Mouse (Mus musculus): ENCODE data around the gene Qsox1.

Gene Qsox1

DNA sequence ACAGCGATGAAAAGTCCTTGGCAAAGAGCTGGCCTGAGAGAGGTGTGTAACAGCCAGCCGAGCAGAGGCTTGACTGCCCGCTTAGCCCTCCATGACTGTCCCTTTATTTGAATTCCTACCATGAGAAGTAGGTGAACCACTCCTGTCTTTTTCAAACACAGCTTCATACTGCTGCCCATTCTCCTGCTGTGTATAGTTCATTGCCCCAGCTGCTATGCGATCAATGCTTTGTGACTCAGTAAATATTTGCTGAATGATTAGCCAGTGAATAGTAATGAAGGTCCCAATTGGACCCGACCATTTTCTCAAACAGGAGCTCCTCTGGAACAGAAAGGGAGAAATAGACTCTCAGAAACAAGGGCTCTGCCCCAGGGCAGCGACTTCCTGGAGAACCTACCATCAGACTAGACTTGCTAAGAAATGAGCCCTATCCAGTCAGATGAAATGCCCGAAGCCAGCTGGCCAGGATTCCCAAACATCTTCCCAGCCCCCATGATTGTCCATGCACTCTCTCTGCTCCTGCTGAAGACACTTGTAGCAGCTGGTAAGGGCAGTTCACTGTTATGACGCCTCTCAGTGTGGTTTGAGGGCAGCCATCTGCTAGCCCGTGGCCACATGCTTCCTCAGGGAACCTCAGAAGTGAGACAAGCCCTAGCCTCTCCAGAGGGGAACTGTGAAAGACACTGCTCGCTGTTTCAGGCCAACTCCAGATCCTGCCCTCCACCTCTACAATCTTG, 2.8 kb downstream of the Qsox1 start:
- H3K27me3 ChIP-seq (ENCODE audit: insufficient read depth, low read length) = peaks cover 36% of the 10 kb centered on the region
- H3K4me1 ChIP-seq (replicated peaks; ENCODE audit: low read depth, low read length) = peaks cover 14% of the 10 kb centered on the region
- no peak overlapping the region for H3K4me3 ChIP-seq (replicated peaks; ENCODE audit: low read length)
- TF ChIP-seq POU5F1 (IDR thresholded peaks at IDR 0.05; ENCODE audit: borderline replicate concordance, low read length) (no peak), CTCF (conservative IDR thresholded peaks at IDR 0.05; ENCODE audit: low read length) (no peak), NANOG (IDR thresholded peaks at IDR 0.05; ENCODE audit: borderline replicate concordance, low read length) (no peak)
- H3K9me3 ChIP-seq (ENCODE audit: low read length) = no peaks in the 10 kb centered on the region
- no peaks in the 10 kb centered on the region for H3K36me3 ChIP-seq (ENCODE audit: insufficient read depth, low read length)

DNA sequence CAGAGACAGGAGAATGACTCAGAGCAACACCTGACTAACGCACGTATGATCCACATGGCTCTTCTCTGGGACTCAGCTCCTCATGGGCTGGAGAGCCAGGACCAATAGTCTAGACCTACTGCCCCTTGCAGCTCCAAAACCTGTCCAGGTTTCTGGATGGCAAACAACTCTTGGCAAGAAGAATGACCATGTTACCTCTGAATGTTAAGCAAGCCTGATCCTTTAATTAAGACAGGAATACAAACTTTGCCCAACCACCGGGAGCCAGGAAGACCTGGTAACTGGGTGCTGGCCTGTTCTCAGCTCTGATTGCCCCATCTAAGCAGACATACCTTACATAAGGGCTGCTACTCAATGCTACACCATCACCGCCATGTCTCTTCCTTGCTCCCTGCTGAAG, 4.4 kb downstream of the Qsox1 start:
- Histone ChIP-seq H3K27me3 (ENCODE audit: insufficient read depth, low read length) (peaks cover 27% of the 10 kb centered on the region), H3K9me3 (ENCODE audit: low read length) (no peaks in the 10 kb centered on the region), H3K4me1 (replicated peaks; ENCODE audit: low read depth, low read length) (peaks cover 10% of the 10 kb centered on the region), H3K36me3 (ENCODE audit: insufficient read depth, low read length) (no peaks in the 10 kb centered on the region), H3K4me3 (replicated peaks; ENCODE audit: low read length) (peak overlapping the region; percentile 41; the same call in 1 of the 2 replicates)
- no peak for TF ChIP-seq NANOG (IDR thresholded peaks at IDR 0.05; ENCODE audit: borderline replicate concordance, low read length)
- TF ChIP-seq CTCF (conservative IDR thresholded peaks at IDR 0.05; ENCODE audit: low read length) = no peak

DNA sequence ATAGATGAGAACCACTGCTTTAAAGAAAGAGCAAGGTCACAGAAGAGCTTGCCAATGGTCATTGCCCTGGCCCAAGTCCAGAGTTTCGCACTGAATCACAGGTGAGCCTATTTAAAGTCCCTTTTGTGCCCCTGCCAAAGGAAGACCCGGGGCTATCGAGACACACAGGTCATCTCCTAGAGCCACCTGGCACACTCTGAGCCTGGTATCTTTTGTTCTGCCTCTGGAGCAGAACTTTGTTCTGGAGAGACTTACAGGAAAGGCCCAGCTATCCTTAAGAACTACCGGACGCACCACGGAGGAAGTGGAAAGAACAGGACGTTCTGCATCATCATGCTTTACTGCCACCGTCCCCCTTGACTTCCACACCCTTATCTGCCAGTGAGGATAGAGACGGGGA, 7.1 kb downstream of the Qsox1 start:
- Histone ChIP-seq H3K36me3 (ENCODE audit: insufficient read depth, low read length) (no peaks in the 10 kb centered on the region), H3K4me1 (replicated peaks; ENCODE audit: low read depth, low read length) (no peaks in the 10 kb centered on the region), H3K9me3 (ENCODE audit: low read length) (no peaks in the 10 kb centered on the region), H3K27me3 (ENCODE audit: insufficient read depth, low read length) (peaks cover 10% of the 10 kb centered on the region), H3K4me3 (replicated peaks; ENCODE audit: low read length) (no peak overlapping the region)
- TF ChIP-seq CTCF (conservative IDR thresholded peaks at IDR 0.05; ENCODE audit: low read length) (no peak), NANOG (IDR thresholded peaks at IDR 0.05; ENCODE audit: borderline replicate concordance, low read length) (no peak), POU5F1 (IDR thresholded peaks at IDR 0.05; ENCODE audit: borderline replicate concordance, low read length) (no peak)

DNA sequence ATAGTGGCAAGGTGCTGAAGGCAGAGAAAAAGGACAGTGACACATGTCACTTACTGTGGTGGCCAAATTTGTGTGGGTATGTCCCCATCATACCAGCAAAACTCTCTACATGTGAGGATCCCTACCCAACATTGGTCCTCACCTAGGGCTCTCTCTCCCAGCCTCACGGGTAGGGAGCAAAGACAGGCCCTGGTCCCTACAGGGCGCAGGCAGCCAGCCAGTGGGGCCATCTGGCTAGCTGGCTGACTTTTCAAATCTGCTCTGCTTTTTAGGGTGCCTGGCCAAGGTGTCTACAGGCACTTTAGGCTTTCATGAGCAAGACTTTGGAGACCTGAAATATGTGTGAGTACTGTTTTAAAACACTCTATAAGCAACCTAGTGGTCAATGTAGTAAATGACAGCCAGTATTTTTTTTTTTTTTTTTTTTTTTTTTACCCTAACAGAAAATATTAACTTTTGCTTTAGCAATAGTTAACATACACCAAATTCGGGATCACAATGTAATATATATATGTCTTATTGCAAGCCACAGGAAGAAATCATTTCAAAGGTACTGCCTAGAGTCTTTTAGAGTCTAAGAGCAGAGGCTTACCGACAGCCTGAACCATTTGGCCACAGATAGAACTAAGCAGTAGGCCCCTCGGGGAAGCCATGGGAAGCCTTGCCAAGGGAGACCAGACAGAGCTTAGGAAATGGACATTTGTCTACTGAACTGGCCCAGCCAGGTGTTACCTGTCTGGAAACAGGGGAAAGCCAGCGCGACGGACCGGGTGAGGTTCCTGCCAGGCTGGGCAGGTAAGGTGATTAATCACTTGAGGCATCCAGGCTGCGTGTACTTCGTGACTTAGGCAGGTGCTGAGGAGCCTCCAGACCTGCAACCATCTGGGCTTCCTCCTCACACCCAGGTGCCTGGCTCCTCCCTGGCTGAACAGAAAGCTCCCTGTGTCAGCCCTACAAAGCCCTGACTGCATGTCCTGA, 11.4 kb downstream of the Qsox1 start:
- no peaks in the 10 kb centered on the region for H3K36me3 ChIP-seq (ENCODE audit: insufficient read depth, low read length)
- no peak overlapping the region for H3K4me3 ChIP-seq (replicated peaks; ENCODE audit: low read length)
- no peaks in the 10 kb centered on the region for H3K9me3 ChIP-seq (ENCODE audit: low read length)
- TF ChIP-seq POU5F1 (IDR thresholded peaks at IDR 0.05; ENCODE audit: borderline replicate concordance, low read length) = no peak
- TF ChIP-seq NANOG (IDR thresholded peaks at IDR 0.05; ENCODE audit: borderline replicate concordance, low read length) = no peak
- TF ChIP-seq CTCF (conservative IDR thresholded peaks at IDR 0.05; ENCODE audit: low read length) = no peak
- H3K27me3 ChIP-seq (ENCODE audit: insufficient read depth, low read length) = no peaks in the 10 kb centered on the region
- H3K4me1 ChIP-seq (replicated peaks; ENCODE audit: low read depth, low read length) = peaks cover 4% of the 10 kb centered on the region; the same call in 1 of the 2 replicates

DNA sequence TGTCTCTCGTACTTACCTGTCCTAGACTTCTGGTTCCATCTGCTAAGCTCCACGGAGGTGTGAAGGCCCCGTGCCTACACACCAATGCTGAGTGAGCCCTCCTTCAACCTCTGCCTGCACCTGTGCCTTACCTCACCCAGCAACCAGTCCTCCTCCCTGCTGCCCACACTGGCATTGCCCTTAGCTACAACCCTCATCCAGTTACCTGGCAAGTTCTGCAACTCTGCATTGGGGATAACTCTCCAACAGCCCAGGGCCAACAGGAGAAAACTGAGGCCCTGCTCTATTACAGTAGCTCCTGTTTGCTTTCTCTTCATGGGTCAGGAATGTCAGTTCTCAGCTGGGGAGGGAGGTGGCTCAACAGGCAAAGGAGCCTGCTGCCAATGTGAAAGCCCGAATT, 14.7 kb downstream of the Qsox1 start:
- TF ChIP-seq CTCF (conservative IDR thresholded peaks at IDR 0.05; ENCODE audit: low read length) (no peak), POU5F1 (IDR thresholded peaks at IDR 0.05; ENCODE audit: borderline replicate concordance, low read length) (no peak), NANOG (IDR thresholded peaks at IDR 0.05; ENCODE audit: borderline replicate concordance, low read length) (no peak)
- Histone ChIP-seq H3K4me3 (replicated peaks; ENCODE audit: low read length) (no peak overlapping the region), H3K36me3 (ENCODE audit: insufficient read depth, low read length) (peaks cover 6% of the 10 kb centered on the region; the same call in 1 of the 2 replicates)

DNA sequence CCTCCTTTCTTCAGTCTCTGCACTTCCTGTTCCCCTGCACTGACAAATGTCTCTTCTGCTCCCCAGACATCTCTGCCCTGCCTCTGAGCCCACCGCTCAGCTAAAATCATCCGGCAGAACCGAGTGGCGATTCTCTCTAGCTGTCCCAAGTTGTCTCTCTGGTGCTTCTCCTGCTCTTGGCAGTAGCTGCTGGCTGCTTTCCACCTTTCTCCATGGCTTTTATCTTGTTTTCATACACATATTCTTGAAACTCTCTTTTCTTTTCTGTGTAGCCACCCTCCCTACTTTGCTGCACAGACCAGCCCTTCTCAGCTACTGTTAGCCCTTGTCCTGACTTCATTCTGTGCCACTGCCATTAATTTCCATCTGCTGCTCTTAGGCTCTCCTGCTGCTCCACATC, 15.3 kb downstream of the Qsox1 start:
- H3K4me3 ChIP-seq (replicated peaks; ENCODE audit: low read length) = no peak overlapping the region
- TF ChIP-seq POU5F1 (IDR thresholded peaks at IDR 0.05; ENCODE audit: borderline replicate concordance, low read length) (no peak), CTCF (conservative IDR thresholded peaks at IDR 0.05; ENCODE audit: low read length) (no peak), NANOG (IDR thresholded peaks at IDR 0.05; ENCODE audit: borderline replicate concordance, low read length) (no peak)
- peaks cover 6% of the 10 kb centered on the region; the same call in 1 of the 2 replicates for H3K36me3 ChIP-seq (ENCODE audit: insufficient read depth, low read length)
- no peaks in the 10 kb centered on the region for H3K27me3 ChIP-seq (ENCODE audit: insufficient read depth, low read length)
- peaks cover 9% of the 10 kb centered on the region; the same call in 1 of the 2 replicates for H3K9me3 ChIP-seq (ENCODE audit: low read length)
- peaks cover 4% of the 10 kb centered on the region; the same call in 1 of the 2 replicates for H3K4me1 ChIP-seq (replicated peaks; ENCODE audit: low read depth, low read length)

More for the DNA sequence above, 14.7 kb downstream of the Qsox1 start:
- Histone ChIP-seq H3K4me1 (replicated peaks; ENCODE audit: low read depth, low read length) (peaks cover 4% of the 10 kb centered on the region; the same call in 1 of the 2 replicates), H3K9me3 (ENCODE audit: low read length) (peaks cover 9% of the 10 kb centered on the region; the same call in 1 of the 2 replicates), H3K27me3 (ENCODE audit: insufficient read depth, low read length) (no peaks in the 10 kb centered on the region)

DNA sequence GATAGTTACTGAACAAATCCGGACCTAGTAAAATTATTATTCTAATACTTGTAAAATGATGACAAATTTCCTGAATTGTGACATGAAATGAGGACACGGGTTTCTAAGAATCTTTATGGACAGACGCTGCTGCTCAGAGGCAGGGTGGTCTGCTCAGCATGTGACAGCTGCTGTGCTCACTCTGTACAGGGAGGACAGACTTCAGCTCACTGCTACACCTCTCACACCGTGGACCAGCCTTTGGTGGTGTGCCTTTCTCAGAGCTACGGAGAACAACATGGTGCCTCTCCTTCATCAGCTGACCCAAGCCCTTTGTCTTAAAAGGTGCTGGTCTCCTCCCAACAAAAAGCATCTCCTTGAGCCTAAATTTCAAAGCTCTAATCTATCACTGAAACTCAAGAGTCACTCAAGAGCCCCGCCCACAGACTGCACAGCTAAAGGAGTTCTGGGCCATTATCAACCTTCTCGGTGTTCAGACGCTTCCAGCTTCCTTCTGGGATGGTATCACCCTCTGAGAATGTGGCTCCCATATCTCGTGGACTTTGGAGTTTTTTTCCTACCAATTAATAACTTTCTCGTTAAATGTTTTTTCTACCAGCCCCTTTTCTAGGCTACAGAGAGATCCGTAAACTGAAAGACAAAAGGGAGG, 15.8 kb downstream of the Qsox1 start:
- Histone ChIP-seq H3K4me3 (replicated peaks; ENCODE audit: low read length) (no peak overlapping the region), H3K4me1 (replicated peaks; ENCODE audit: low read depth, low read length) (peaks cover 4% of the 10 kb centered on the region; the same call in 1 of the 2 replicates), H3K36me3 (ENCODE audit: insufficient read depth, low read length) (peaks cover 6% of the 10 kb centered on the region; the same call in 1 of the 2 replicates), H3K27me3 (ENCODE audit: insufficient read depth, low read length) (0 out of 2 replicates have a peak, but pooled peaks cover 3% of the 10 kb centered on the region), H3K9me3 (ENCODE audit: low read length) (peaks cover 9% of the 10 kb centered on the region; the same call in 1 of the 2 replicates)
- no peak for TF ChIP-seq POU5F1 (IDR thresholded peaks at IDR 0.05; ENCODE audit: borderline replicate concordance, low read length)
- no peak for TF ChIP-seq CTCF (conservative IDR thresholded peaks at IDR 0.05; ENCODE audit: low read length)
